Mouse (Mus musculus) heart, adult 2 months (tissue): Measurements from ENCODE around the gene Pde11a. TPM values are rescaled to one million over a fixed set of nuclear protein-coding genes. Genes with fewer than 3 reads are reported as not detected.

Experiments
- DNase-seq, 2 experiments: peaks; one replicate each; pipeline ENCODE4 v3.0.0; 2021
- H3K27ac ChIP-seq: fragments of 200-600 bp; 2 replicates; pipeline ENCODE4 v1.8.1; 2022
- H3K27me3 ChIP-seq: fragments of 200-500 bp; 2 replicates; pipeline ENCODE4 v1.6.1; 2012; ENCODE audit warnings: mild to moderate bottlenecking, low read length, inconsistent platforms, mixed read lengths; ENCODE audit not compliant: control insufficient read depth, insufficient read depth
- H3K36me3 ChIP-seq: fragments of 200-500 bp; 2 replicates; pipeline ENCODE4 v1.6.1; 2012; ENCODE audit warnings: low read length, inconsistent platforms; ENCODE audit not compliant: control insufficient read depth, insufficient read depth
- H3K4me1 ChIP-seq: fragments of 200-500 bp; 2 replicates; pipeline ENCODE4 v1.6.1; 2011; ENCODE audit warnings: low read length; ENCODE audit not compliant: control insufficient read depth, insufficient read depth
- H3K4me3 ChIP-seq: fragments of 200-600 bp; 2 replicates; pipeline ENCODE4 v1.8.1; 2022
- H3K79me2 ChIP-seq: fragments of 200-500 bp; replicated peaks from 2 replicates; pipeline ENCODE4 v1.6.1; 2012; ENCODE audit warnings: mild to moderate bottlenecking, inconsistent platforms, low read length, moderate library complexity, mixed read lengths; ENCODE audit not compliant: control insufficient read depth, insufficient read depth
- H3K9ac ChIP-seq: fragments of 200-500 bp; 2 replicates; pipeline ENCODE4 v1.6.1; 2012; ENCODE audit warnings: low read depth, mild to moderate bottlenecking, control low read depth, inconsistent platforms, low read length, mixed read lengths
- CTCF ChIP-seq: fragments of 200-600 bp; IDR thresholded peaks from 2 replicates; pipeline ENCODE4 v1.8.1; 2022; ENCODE audit warnings: antibody characterized with exemption, mild to moderate bottlenecking, moderate library complexity
- EP300 ChIP-seq: fragments of 200-500 bp; IDR thresholded peaks from 2 replicates; pipeline ENCODE4 v1.6.1; 2011; ENCODE audit warnings: low read depth, low read length, control low read depth; ENCODE audit not compliant: insufficient read depth
- POLR2A ChIP-seq: fragments of 200-500 bp; IDR thresholded peaks from 2 replicates; pipeline ENCODE4 v1.6.1; 2011; ENCODE audit warnings: mild to moderate bottlenecking, low read depth, low read length, control low read depth; ENCODE audit not compliant: insufficient read depth
- WGBS: fragments of 180-500 bp; shearing (Covaris S2); methylation state at CpG from one replicate; pipeline ENCODE4 v1.1.7; 2018; 5-methylcytosine and 5-hydroxymethylcytosine counted together
- intact Hi-C: fragments of 180-260 bp; cut with DNase I; formaldehyde crosslinking; loops from one replicate; pipeline ENCODE4 v1.15.1; 2025
- polyA plus RNA-seq: library from polyadenylated mRNA; depleted of rRNA; stranded (reverse); fragments of >200 nt; gene quantifications from 2 replicates; pipeline ENCODE4 v1.2.3, GENCODE M21; 2012
- total RNA-seq, 2 experiments: library from RNA; stranded (reverse); gene quantifications; 2 replicates each; pipeline ENCODE4 v1.2.3; 2021

Pde11a gene
- total and polyA plus RNA-seq, 3 experiments, result 0.12 to 1.4 (median 1.2) TPM

- TF ChIP-seq EP300 (no peak), POLR2A (no peak), CTCF (no peak)
- intact Hi-C loops, result no loop called here
- no peaks in the 10 kb centered on the region for H3K79me2 ChIP-seq
- H3K36me3 ChIP-seq, result no peaks in the 10 kb centered on the region
- WGBS, result 84% methylated on average over 5 of the region's 5 CpGs
- no peaks in the 10 kb centered on the region for H3K27me3 ChIP-seq
- no peak overlapping the region for H3K4me3 ChIP-seq
- no peak overlapping the region for H3K27ac ChIP-seq
- DNase-seq, result no peak
- no peak overlapping the region for H3K9ac ChIP-seq
- H3K4me1 ChIP-seq, result no peaks in the 10 kb centered on the region
Observed at GRCm38 (mm10) chr2:76330081-76330480, 8.5 kb downstream of the Pde11a start.

DNA sequence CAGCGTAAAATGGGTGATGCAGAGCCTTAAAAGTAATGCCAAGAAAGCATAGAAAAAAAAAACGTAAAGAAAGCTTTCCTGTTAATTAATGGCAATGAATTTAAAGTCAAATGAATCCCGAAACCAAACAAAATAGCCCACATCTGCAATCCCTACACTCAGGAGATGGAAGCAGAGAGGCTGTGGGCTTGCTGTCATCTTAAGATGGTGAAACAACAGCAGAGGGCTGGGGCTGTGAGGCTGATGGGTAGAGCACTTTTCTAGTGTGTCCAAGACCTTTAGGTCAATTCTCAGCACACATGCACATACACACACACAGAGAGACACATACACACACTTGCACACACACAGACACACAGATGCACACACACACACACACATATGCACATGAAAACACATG, 12.4 kb downstream of the Pde11a start:
- Histone ChIP-seq H3K4me3 (no peak overlapping the region), H3K27me3 (no peaks in the 10 kb centered on the region), H3K36me3 (no peaks in the 10 kb centered on the region), H3K27ac (no peak overlapping the region), H3K79me2 (no peaks in the 10 kb centered on the region), H3K9ac (no peak overlapping the region), H3K4me1 (no peaks in the 10 kb centered on the region)
- no peak for DNase-seq
- 84% methylated on average over 3 of the region's 3 CpGs for WGBS
- intact Hi-C loops, result no loop called here
- TF ChIP-seq POLR2A (no peak), CTCF (no peak), EP300 (no peak)

DNA sequence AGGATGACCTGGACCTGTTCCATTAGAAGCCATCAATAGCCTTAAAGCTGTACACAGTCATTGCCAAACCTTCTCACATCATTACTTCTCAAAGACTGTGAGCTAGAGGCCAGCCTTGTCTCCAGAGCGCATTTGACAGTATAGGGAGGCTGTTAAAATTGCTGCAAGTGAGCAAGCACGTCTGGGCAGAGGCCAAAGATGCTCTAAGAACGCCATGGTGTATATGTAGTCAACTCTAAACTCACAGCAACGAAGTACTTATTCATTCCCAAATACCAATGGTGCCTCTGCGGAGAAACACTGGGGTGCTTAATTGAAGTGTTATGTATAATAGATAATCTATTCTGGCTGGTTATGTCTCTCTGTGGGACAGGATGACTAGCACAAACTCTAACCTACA, 14.1 kb downstream of the Pde11a start:
- WGBS, result 82% methylated on average over 5 of the region's 5 CpGs
- H3K36me3 ChIP-seq, result no peaks in the 10 kb centered on the region
- no peak for DNase-seq
- no peak overlapping the region for H3K27ac ChIP-seq
- intact Hi-C loops, result no loop called here
- TF ChIP-seq CTCF (no peak), EP300 (no peak), POLR2A (no peak)
- H3K27me3 ChIP-seq, result no peaks in the 10 kb centered on the region
- no peaks in the 10 kb centered on the region for H3K4me1 ChIP-seq
- H3K4me3 ChIP-seq, result no peak overlapping the region
- H3K9ac ChIP-seq, result no peak overlapping the region
- H3K79me2 ChIP-seq, result no peaks in the 10 kb centered on the region

- Histone ChIP-seq H3K4me1 (no peaks in the 10 kb centered on the region), H3K27me3 (no peaks in the 10 kb centered on the region), H3K36me3 (no peaks in the 10 kb centered on the region), H3K4me3 (no peak overlapping the region), H3K9ac (no peak overlapping the region), H3K79me2 (no peaks in the 10 kb centered on the region), H3K27ac (no peak overlapping the region)
- DNase-seq, result no peak
- intact Hi-C loops, result no loop called here
- 76% methylated on average over 21 of the region's 21 CpGs for WGBS
- no peak for TF ChIP-seq EP300
- no peak for TF ChIP-seq CTCF
- TF ChIP-seq POLR2A, result no peak
Observed at GRCm38 (mm10) chr2:76323185-76323875, 15.2 kb downstream of the Pde11a start.

GRCm38 (mm10) chr2:76320336-76320735, 18.2 kb downstream of the Pde11a start:
- no peak for TF ChIP-seq CTCF
- TF ChIP-seq POLR2A, result no peak
- no peak for TF ChIP-seq EP300
- WGBS, result 78% methylated on average over 6 of the region's 6 CpGs
- DNase-seq, result no peak
- H3K4me1 ChIP-seq, result no peaks in the 10 kb centered on the region
- no peak overlapping the region for H3K27ac ChIP-seq
- no peaks in the 10 kb centered on the region for H3K79me2 ChIP-seq
- intact Hi-C loops, result no loop called here
- H3K27me3 ChIP-seq, result no peaks in the 10 kb centered on the region
- H3K9ac ChIP-seq, result no peak overlapping the region
- no peaks in the 10 kb centered on the region for H3K36me3 ChIP-seq
- H3K4me3 ChIP-seq, result no peak overlapping the region

DNA sequence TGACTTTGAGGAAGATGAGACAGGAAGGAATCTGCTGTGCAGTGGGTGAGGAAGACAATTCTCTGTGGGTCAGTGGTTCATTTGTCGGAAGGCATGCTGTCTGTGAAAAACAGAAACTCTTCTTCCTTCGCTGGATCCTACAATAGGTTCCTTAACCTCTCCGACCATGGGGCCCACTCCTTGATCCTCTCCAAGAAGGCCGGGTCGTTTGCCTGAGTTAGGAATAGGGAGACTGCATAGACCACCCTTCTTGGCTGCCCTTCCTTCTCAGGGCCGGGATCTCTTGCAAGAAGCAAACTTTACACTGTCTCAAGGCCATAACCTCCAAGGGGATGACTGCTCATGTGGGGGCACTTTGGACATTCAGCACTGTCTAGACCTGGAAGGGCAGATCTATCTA, 19.3 kb downstream of the Pde11a start:
- Histone ChIP-seq H3K27ac (no peak overlapping the region), H3K27me3 (no peaks in the 10 kb centered on the region), H3K9ac (no peak overlapping the region), H3K4me3 (no peak overlapping the region), H3K4me1 (no peaks in the 10 kb centered on the region), H3K79me2 (no peaks in the 10 kb centered on the region), H3K36me3 (no peaks in the 10 kb centered on the region)
- TF ChIP-seq EP300 (no peak), POLR2A (no peak), CTCF (no peak)
- intact Hi-C loops, result no loop called here
- 83% methylated on average over 6 of the region's 6 CpGs for whole genome bisulfite sequencing
- no peak for DNase-seq

GRCm38 (mm10) chr2:76287671-76288070, 50.9 kb downstream of the Pde11a start:
- WGBS, result 82% methylated on average over 3 of the region's 3 CpGs

More at GRCm38 (mm10) chr2:76287671-76288070, 50.9 kb downstream of the Pde11a start:
- H3K4me3 ChIP-seq, result no peak overlapping the region
- H3K4me1 ChIP-seq, result no peaks in the 10 kb centered on the region; the same call in 1 of the 2 replicates
- H3K9ac ChIP-seq, result no peak overlapping the region
- no peak for DNase-seq
- no peaks in the 10 kb centered on the region for H3K27me3 ChIP-seq
- H3K27ac ChIP-seq, result no peak overlapping the region; the same call in 1 of the 2 replicates
- H3K36me3 ChIP-seq, result no peaks in the 10 kb centered on the region
- intact Hi-C loops, result no loop called here
- no peak for TF ChIP-seq EP300
- TF ChIP-seq POLR2A, result no peak
- no peak for TF ChIP-seq CTCF
- H3K79me2 ChIP-seq, result no peaks in the 10 kb centered on the region
